Mouse (Mus musculus): ENCODE data around the gene Pla2g6.
A peak's percentile ranks its signal among the peaks of the same experiment; 100 is the strongest.

The Pla2g6 gene

GRCm38 (mm10) chr15:79350866-79351265, 22.7 kb upstream of the Pla2g6 start:
- DNase-seq: no peak

GRCm38 (mm10) chr15:79348651-79349050, 20.5 kb upstream of the Pla2g6 start:
- DNase-seq: no peak

GRCm38 (mm10) chr15:79347845-79348506, 19.8 kb upstream of the Pla2g6 start:
- peak; percentile 77 to 80 for DNase-seq

- DNase-seq: peak; percentile 96 to 97
These were observed 19.1 kb upstream of the Pla2g6 start for GRCm38 (mm10) chr15:79347165-79347844.

- DNase-seq: no peak
These were observed 18.0 kb upstream of the Pla2g6 start, which contains the start of gene Maff for GRCm38 (mm10) chr15:79346051-79346793. TSS of gene Maff (plus strand) at chr15:79346621.

GRCm38 (mm10) chr15:79344627-79345026, 16.4 kb upstream of the Pla2g6 start:
- no peak for DNase-seq

GRCm38 (mm10) chr15:79342641-79343337, 14.6 kb upstream of the Pla2g6 start:
- peak in 1 of 2 experiments; percentile 28 for DNase-seq

- no peak for DNase-seq
These were observed 10.8 kb upstream of the Pla2g6 start for GRCm38 (mm10) chr15:79338978-79339377.

- no peak for DNase-seq
These were observed 7.0 kb upstream of the Pla2g6 start for GRCm38 (mm10) chr15:79335061-79335655.

GRCm38 (mm10) chr15:79333409-79333808, 5.2 kb upstream of the Pla2g6 start:
- no peak for DNase-seq

- no peak for DNase-seq
These were observed 2.3 kb upstream of the Pla2g6 start for GRCm38 (mm10) chr15:79330521-79330920.

GRCm38 (mm10) chr15:79329979-79330363, 1.8 kb upstream of the Pla2g6 start:
- DNase-seq: no peak

GRCm38 (mm10) chr15:79329346-79329978, 1.3 kb upstream of the Pla2g6 start:
- DNase-seq: peak in 1 of 2 experiments; percentile 40

GRCm38 (mm10) chr15:79328939-79329275, 717 bp upstream of the Pla2g6 start:
- no peak for DNase-seq

- DNase-seq: peak; percentile 62 to 66
These were observed 924 bp downstream of the Pla2g6 start for GRCm38 (mm10) chr15:79326971-79327961.

GRCm38 (mm10) chr15:79326264-79326663, 1.9 kb downstream of the Pla2g6 start:
- DNase-seq: no peak

- DNase-seq: peak in 1 of 2 experiments; percentile 31
These were observed 2.4 kb downstream of the Pla2g6 start for GRCm38 (mm10) chr15:79325742-79326141.

GRCm38 (mm10) chr15:79324373-79324772, 3.8 kb downstream of the Pla2g6 start:
- no peak for DNase-seq

- no peak for DNase-seq
These were observed 4.4 kb downstream of the Pla2g6 start for GRCm38 (mm10) chr15:79323791-79324155.

- peak; percentile 55 to 60 for DNase-seq
These were observed 5.0 kb downstream of the Pla2g6 start for GRCm38 (mm10) chr15:79322991-79323790.

Data from cerebellum, postnatal 10 days (tissue).